Mouse (Mus musculus) brain, embryonic 14.5 days (tissue): ENCODE results near the gene Prpf40b. TPM values are rescaled to one million over a fixed set of nuclear protein-coding genes. Genes with fewer than 3 reads are reported as not detected.

ENCODE experiments used
- DNase-seq: peaks from one replicate; pipeline ENCODE4 v3.0.0-alpha.2; 2011; ENCODE audit warnings: low read depth
- CTCF ChIP-seq: fragments of 200-500 bp; IDR thresholded peaks from 2 replicates; pipeline ENCODE4 v1.5.1; 2012; ENCODE audit warnings: inconsistent platforms, mild to moderate bottlenecking, moderate library complexity, borderline replicate concordance; ENCODE audit not compliant: insufficient read depth, insufficient read length; ENCODE audit errors: extremely low read depth
- POLR2A ChIP-seq: fragments of 200-500 bp; IDR thresholded peaks from 2 replicates; pipeline ENCODE4 v1.6.1; 2012; ENCODE audit warnings: mild to moderate bottlenecking, inconsistent platforms, borderline replicate concordance; ENCODE audit not compliant: poor library complexity, insufficient read depth, insufficient read length, severe bottlenecking; ENCODE audit errors: extremely low read depth
- polyA plus RNA-seq: library from polyadenylated mRNA; depleted of rRNA; stranded (reverse); fragments of >200 nt; gene quantifications from 2 replicates; pipeline ENCODE4 v1.2.3, GENCODE M21; 2012

The Prpf40b gene
- polyA plus RNA-seq, 1 experiment = 180 TPM

- TF ChIP-seq CTCF = no peak
- TF ChIP-seq POLR2A = no peak
Observed at GRCm38 (mm10) chr15:99295484-99295981, 646 bp downstream of the Prpf40b start, which contains the start of gene Fam186b. Fam186b (minus strand) TSS chr15:99295888.

GRCm38 (mm10) chr15:99296213-99296612, 1.3 kb downstream of the Prpf40b start:
- DNase-seq = peak; percentile 9
- TF ChIP-seq POLR2A (no peak), CTCF (no peak)

More at GRCm38 (mm10) chr15:99295484-99295981, 646 bp downstream of the Prpf40b start, which contains the start of gene Fam186b:
- DNase-seq = peak; percentile 41

- TF ChIP-seq POLR2A = no peak
- TF ChIP-seq CTCF = no peak
- DNase-seq = no peak
Observed at GRCm38 (mm10) chr15:99307476-99307875, 12.6 kb downstream of the Prpf40b start.

- TF ChIP-seq CTCF = no peak
- TF ChIP-seq POLR2A = no peak
- DNase-seq = no peak
Observed at GRCm38 (mm10) chr15:99309549-99309948, 14.7 kb downstream of the Prpf40b start.

- no peak for DNase-seq
- TF ChIP-seq POLR2A (no peak), CTCF (no peak)
Observed at GRCm38 (mm10) chr15:99310617-99311016, 15.7 kb downstream of the Prpf40b start.

- no peak for TF ChIP-seq CTCF
- TF ChIP-seq POLR2A = no peak
- no peak for DNase-seq
Observed at GRCm38 (mm10) chr15:99314891-99315290, 20.0 kb downstream of the Prpf40b start.

- DNase-seq = peak; percentile 88
- TF ChIP-seq CTCF (peak; percentile 84), POLR2A (no peak)
Observed at GRCm38 (mm10) chr15:99316314-99317266, 21.7 kb downstream of the Prpf40b start.

- TF ChIP-seq POLR2A = no peak
- no peak for TF ChIP-seq CTCF
- DNase-seq = peak; percentile 15
Observed at GRCm38 (mm10) chr15:99317267-99317651, 22.4 kb downstream of the Prpf40b start.

- no peak for DNase-seq
- TF ChIP-seq POLR2A (no peak), CTCF (no peak)
Observed at GRCm38 (mm10) chr15:99318071-99318470, 23.2 kb downstream of the Prpf40b start.

- no peak for DNase-seq
- no peak for TF ChIP-seq POLR2A
- TF ChIP-seq CTCF = no peak
Observed at GRCm38 (mm10) chr15:99318861-99319410, 24.0 kb downstream of the Prpf40b start.

- TF ChIP-seq POLR2A (no peak), CTCF (no peak)
Observed at GRCm38 (mm10) chr15:99319411-99319871, 24.6 kb downstream of the Prpf40b start.

GRCm38 (mm10) chr15:99320168-99320674, 25.3 kb downstream of the Prpf40b start:
- TF ChIP-seq CTCF = no peak
- no peak for TF ChIP-seq POLR2A

More at GRCm38 (mm10) chr15:99319411-99319871, 24.6 kb downstream of the Prpf40b start:
- no peak for DNase-seq

GRCm38 (mm10) chr15:99320978-99321377, 26.1 kb downstream of the Prpf40b start:
- no peak for DNase-seq
- TF ChIP-seq CTCF (no peak), POLR2A (no peak)

More at GRCm38 (mm10) chr15:99320168-99320674, 25.3 kb downstream of the Prpf40b start:
- DNase-seq = no peak
